Mouse (Mus musculus) liver, embryonic 14.5 days (tissue): Measurements from ENCODE around the gene Il31ra.

Source experiments
- CTCF ChIP-seq: IDR thresholded peaks from 2 replicates; pipeline ENCODE4 v1.5.1; 2016; ENCODE audit warnings: antibody characterized with exemption, low read depth, control low read depth
- EP300 ChIP-seq: IDR thresholded peaks from 2 replicates; pipeline ENCODE4 v1.6.1; 2016; ENCODE audit warnings: antibody characterized with exemption, low read depth

- TF ChIP-seq CTCF = no peak
- no peak for TF ChIP-seq EP300
Measured at GRCm38 (mm10) chr13:112551641-112552548, 42.3 kb downstream of the Il31ra start.
